Mouse (Mus musculus): ENCODE measurements at regions not wholly inside any gene's neighbourhood (a gene's known extent, or its start where the extent isn't known, plus 50 kb on each side); places are given as distances from the start of the nearest gene placed in this dataset.

DNA sequence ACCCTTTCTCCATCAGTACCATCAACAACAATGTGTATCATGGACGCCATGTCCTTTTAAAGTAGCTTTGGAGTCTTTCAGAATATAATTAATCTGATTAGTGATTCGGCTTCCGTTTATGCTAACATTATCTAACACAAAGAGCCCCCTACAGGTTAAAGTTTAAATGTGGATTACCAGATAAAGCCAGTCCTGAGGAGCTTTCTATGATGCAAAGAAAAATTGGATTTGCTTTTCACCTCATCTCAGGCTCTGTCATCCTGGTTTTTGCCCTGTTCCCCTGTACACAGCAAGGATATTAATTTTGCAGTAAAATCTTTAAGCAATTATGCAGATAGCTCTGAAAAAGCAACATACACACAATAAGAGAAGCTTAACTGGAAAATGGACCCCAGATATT lies 412.7 kb upstream of the Tbc1d2b start:
- DNase-seq (ENCODE audit: low read depth, low spot score): no peak

DNA sequence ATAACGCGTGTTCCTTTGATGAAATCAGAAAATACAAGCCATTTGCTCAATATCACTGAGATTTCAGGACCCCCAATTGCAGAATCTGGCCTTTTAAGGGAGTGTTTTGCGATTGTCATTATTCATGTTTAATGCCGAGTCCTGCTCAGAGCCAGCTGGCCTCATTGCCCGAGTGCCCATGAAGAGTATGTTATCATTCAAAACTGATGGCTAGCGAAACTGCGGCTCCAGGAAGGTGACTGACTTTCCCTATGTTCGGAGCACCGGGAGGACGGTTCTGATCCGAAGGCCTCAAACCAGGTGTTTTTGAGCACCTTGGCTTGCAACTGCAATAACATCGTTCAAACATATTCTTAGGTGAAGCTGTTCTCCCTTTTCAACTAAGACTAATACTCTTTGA lies 419.5 kb upstream of the Tbc1d2b start:
- no peak for DNase-seq (ENCODE audit: low read depth, low spot score)

DNA sequence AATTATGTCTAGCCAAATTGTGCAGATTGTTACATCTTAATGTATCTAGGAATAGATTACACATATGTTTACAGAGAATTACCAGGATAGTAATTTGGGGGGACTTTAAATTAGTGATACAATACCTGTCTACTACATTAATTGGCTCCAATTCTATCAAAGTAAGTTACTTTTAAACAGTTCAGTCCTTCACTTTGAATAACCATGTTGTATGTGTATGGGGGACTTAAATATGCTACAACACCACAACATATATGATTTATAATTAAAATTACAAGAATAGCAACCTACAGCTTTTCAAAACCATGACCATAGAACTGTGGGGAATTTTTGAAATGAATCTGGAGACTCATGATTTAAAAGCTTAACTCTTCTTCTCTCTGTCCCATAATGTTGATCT lies 420.5 kb upstream of the Tbc1d2b start:
- no peak for DNase-seq (ENCODE audit: low read depth, low spot score)

DNA sequence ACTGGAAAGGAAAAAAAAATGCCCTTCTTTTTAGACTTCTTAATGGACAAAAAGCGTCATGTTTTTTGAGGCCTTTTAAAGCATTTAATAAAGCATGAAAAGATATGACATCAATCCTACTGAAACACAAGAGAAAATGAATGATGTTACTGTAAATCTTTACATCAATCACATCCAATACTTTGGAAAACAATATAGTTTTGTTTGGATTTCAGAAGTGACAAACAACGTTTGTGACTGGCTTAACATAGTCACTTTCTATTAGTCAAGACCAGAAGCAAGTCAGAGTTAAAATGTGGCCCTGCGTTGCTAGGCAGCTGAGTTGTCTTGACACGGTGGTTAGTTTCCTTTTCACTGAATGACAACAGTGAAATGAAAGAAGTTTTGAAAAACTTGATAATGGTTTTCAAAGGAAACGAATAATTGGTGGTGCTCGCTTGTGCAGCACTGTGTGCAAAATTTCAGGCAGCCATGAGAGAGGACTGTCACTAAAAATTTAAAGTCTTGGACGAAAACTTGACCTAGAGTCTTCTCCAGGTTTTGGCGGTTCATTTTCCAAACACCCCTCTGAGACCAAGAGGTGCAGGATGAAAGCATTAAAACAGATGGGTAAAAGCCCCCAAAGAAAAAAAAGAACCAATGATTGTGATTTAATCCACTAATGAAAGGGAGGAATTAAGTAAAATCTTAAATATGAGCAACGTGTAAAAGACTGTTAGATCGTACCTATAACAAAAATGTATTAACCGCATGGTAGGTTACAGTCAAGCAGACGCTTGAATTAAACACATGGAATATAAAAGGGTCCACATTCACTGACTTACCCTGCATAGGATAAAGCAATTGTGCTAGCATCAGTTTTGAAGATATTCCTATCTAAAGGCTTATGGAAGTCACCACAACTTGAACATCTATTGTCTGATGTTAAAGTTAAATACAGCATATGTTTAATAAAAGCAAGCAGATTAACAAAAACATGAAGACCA lies 421.4 kb upstream of the Tbc1d2b start:
- DNase-seq (ENCODE audit: low read depth, low spot score): no peak

DNA sequence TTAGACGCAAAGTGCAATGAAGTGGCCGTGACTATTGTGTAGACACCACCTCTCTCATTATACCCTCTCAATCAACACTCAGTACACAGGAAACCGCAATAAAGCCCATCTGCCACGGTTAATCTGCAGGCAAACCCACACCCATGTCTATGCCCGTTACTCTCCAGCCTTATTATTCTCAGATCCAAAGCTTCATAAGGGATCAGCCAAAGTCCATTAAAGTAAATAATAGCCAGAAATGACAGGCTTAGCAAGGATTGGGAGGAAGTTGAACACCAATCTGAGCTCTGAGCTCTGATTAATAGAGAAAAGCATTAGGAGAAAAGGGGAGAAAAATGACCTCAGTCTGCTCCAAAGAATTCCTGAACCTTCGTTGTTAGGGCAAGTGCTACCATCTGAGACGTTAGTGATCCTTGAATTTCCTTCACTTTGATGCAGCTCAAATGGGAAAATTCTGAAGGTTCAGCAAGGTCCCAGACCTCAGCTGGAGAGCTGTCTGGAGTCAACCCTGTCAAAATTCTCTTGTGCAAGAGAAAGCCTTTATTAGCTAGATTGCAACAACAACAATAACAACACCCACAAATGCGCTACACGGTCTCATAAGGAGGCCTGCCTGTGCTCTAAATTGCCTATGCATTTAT lies 422.5 kb upstream of the Tbc1d2b start:
- no peak for DNase-seq (ENCODE audit: low read depth, low spot score)

DNA sequence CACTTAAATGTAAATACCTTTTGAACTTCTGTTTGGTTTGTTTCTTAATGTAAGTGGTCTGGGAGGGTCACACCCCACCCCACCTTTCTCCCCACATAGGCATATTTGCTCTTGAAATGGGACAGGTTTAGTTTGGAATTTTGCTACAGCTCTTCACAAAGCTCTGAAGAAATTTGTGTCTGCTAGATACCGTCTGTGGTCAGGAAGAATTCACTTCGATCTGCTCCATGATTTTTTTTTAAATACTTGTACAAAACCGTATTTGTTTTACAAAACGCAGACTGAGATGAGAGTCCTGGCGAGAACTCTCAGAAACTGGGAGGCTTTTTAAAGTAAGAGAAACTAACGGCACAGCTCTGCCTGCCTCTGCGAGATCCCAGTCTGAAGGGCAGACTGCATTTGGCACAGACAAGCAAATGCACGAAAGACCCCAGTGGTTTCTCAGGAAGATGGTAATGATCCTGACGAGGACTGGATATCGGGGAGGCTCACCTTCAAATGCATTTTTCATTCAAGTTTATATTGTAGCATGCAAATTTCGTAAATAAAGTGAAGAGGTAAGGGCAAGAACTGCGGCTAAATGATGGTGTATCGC lies 423.5 kb upstream of the Tbc1d2b start:
- no peak for DNase-seq (ENCODE audit: low read depth, low spot score)

DNA sequence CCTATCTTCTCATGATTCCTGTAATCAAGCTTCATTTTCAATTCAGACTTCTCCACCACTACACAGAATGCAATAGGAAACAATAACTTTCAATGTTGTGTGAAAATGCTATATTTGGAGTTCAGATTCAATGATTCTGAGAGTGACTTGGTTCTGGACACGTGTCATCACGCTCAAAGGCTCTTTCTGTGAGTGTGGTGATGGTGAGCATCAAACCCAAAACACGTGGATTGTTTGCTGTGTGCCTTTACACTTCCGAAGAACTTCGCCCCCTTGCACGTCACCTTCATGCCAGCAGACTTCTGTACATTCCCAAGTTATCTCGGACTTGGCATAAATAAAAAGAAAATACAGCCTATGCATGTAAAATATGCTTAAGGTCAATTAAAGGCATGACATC lies 425.1 kb upstream of the Tbc1d2b start:
- DNase-seq (ENCODE audit: low read depth, low spot score): no peak

DNA sequence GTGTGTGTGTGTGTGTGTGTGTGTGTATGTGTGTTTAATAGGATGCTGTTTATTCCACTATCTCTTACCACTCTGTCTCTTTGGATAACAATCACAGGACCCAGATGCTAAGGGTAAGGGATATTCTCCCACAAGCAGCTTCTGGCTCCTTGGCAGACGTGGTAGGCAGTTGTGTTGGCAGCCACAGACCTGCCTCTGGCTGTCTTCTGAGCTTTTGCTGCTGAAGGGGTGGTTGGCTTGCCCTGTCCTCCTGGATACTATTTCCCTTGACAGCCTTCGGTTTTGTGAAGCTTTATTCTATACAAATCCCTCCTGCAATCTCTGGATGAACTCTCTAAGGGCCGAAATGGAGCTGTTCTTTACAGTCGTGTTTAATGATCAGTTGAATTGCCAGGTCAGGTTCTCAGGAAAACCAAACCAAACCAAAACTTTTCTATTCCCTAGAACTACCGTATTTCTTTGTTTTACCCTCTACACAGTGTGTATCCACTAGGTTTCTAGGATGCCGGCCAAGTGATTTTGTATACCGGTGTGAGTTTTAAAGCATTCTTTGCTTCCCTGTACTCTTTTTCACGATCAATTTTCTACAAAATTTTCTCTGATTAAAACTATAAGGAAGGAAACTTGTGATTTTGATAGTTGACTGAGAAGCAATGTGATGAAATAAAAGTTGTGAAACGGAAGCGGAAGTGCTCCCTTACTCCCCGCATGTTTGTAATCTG lies 426.8 kb upstream of the Tbc1d2b start:
- no peak for DNase-seq (ENCODE audit: low read depth, low spot score)

DNA sequence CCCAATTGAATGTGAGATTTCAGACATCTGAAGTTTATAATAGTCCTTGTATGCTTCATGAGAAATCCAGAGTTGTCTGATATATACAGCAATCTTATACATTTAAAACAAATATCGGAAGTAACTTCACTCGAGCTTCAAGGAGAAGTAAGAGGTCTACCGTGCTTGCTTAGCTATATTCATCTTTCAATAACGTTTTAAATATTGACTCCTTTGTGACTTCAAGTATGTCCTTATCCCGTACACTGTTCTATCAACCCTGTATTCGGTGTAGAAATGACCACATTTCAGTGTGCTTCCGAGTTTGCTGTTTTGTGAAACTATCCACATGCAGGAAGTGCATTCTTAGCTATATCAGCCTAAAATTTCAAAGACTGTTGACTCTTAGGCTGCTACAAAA lies 427.8 kb upstream of the Tbc1d2b start:
- no peak for DNase-seq (ENCODE audit: low read depth, low spot score)

DNA sequence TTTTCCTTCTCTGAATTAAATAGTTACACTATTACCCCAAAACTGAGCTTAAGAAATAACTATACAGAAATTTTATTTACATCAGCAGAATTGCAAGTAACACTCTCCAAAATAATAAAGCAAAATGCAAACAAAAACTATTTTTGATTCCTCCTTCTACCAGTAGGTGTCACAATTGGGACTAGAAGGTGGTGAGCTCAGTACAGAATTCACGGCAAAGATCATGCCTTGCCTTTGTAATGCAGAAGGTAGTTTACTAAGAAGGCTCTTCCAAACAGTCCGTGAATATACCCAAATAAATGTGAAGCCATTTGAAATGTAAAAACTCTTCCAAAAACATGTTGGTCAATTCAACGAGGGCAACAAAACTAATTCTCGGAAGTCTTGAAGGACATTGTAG lies 428.5 kb upstream of the Tbc1d2b start:
- peak; percentile 52 for DNase-seq (ENCODE audit: low read depth, low spot score)

DNA sequence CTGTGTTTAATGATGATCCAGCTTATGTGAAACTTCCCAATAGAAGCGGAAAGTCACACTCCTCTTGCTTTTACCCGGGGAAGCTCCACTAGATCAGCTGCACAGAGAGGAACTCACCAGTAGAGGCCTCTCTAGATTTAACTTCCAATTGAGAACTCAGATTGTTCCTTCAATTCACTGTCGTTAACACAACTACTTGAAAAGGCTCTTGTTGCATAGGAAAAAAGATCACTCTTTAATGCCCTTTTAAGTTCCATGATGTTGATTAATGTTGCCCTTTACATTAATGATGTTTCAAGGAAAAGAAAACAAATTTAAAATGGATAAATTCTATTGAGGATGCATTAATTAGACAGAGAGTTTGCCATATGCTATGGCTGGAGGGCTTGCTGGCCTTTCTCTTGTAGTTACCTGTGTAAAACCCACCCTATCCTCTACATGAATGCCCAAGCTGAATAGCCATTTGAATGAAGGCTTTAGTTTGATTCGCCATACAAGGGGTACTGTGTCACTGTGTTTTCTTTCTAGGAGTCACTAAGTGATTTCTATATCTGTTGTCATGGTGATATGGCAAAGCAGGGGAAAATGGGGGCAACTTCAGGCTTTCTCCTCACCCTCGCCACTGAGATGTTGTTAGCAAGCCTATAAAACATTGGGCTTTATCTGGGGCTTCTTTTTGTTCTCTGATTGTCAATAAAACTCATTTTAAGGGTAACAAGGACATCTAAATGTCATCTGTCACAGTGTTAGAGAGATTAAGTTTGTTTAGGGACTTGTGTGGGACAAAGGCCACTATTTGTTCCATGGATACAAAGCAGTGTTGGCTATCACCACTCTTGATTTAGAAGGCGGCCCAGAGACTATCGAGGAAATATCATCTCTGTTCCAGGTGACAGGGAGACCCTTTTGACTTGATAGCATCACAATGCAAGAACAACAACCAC lies 429.9 kb upstream of the Tbc1d2b start:
- DNase-seq (ENCODE audit: low read depth, low spot score): peak; percentile 18

DNA sequence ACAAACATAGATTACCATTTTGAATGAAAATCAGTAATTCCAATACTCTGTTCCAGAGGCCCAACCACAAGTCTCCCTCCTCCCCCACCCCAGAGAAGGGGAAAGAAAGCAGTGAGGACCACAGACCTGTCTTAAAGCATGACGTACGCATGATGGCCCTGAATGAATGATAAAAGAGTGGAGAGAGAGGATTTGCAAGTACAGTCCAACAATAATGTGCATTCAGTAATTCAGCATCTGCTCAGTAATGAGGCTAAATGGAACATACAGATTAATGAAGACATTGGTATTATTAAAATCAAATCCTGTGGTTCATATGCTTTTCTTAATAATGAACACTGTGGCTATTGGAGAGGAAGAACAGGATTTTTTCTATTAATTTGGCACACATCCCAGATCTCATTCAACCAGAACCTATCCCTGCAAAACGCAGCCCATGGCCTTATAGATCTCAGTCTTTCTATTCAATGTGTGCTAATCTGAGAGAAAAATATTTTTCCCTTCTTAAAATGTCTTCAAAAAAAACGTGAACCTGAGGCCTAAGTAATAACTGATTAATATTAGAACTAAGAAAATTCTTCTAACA lies 430.7 kb upstream of the Tbc1d2b start:
- no peak for DNase-seq (ENCODE audit: low read depth, low spot score)

DNA sequence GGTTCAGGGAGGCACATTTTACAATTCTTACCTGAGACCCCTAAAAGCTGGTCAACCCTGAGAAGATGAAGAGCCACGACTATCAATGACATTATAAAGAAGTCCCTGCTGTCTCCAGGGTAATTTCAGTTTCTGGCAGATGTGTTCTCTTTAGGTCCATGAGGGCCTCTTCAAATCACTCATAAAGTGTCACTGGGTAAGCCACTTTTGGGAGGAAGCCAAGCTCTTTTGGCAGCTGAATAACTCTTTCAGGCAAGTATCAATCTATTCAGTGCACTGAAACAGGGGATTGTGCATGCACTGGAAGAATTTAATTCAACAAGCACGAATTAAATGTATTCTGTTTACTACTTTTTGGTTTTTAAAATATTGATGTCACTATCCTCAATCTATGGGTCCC lies 443.1 kb upstream of the Tbc1d2b start:
- no peak for DNase-seq (ENCODE audit: low read depth, low spot score)

DNA sequence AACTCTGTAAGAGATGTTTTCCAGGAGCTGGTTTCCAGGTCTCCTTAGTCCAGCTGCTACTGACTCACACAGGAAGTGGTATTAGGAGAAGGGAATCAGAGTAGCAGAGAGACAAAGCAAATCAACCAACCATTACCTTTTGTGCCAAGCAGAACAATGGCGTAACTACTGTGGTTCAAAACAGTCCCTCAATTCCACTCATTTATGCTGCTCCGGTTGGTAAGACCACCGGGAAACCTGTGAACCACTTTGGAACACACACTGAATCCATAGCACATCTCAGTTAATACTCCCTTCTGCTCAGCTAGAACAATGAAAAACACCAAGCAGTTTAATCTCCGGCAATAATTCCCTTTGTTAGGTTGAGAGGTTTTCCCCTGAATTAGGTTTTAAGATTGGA lies 460.8 kb upstream of the Tbc1d2b start:
- DNase-seq (ENCODE audit: low read depth, low spot score): no peak

DNA sequence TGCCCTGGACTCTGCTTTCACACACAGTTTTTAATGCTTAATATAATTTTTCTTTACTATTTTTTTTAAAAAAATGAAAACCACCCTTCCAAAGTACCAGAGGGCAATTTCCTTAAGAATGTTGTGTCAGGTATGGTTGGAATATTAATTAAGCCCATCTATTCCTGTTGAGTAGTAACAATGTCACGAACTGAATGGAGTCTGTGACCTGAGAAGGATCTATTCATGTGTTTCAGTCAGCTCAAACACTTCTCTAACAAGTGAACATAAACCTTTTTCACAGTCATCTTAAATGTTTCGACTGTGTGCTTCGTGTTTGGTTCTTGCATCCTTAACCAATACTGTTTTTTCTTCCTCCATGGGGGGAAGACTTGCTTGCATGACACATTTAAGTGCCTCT lies 486.6 kb upstream of the Tbc1d2b start:
- DNase-seq (ENCODE audit: low read depth, low spot score): no peak

DNA sequence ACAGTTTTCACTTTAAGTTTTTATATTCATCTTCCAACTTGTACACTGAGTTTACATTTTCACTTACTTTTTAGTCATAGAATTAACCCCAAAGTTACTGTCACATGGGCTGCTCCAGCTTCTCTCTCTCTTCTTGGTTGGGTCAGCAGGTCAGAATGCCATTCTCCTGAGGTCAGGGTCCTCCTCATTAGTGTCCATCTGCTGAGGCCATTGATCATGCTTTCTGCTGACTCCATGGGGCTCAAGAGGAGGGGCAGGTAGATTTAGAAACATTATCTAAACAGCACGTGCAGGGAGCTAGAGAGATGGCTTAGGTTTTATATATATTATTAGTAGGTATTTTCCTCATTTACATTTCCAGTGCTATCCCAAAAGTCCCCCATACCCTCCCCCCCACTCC lies 503.7 kb upstream of the Tbc1d2b start:
- DNase-seq (ENCODE audit: low read depth, low spot score): no peak

DNA sequence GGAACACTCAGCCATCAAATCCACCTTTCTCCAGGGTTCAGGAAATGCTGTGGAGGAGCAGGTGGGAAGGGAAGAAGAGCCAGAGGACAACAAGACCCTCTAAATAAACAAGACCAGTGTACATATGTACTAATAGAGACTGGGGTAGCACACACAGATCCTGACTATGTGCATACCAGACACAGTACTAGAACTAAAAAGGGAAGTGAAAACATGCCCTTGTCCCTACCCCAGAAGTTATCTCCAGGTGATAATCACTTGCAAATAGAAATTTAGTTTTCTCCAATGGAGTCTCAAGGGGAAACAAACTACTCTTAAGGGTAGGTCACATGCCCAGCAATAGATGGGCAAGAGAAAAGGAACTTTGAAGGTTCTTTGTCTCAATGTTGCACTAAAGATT lies 518.9 kb upstream of the Tbc1d2b start:
- DNase-seq (ENCODE audit: low read depth, low spot score): no peak

DNA sequence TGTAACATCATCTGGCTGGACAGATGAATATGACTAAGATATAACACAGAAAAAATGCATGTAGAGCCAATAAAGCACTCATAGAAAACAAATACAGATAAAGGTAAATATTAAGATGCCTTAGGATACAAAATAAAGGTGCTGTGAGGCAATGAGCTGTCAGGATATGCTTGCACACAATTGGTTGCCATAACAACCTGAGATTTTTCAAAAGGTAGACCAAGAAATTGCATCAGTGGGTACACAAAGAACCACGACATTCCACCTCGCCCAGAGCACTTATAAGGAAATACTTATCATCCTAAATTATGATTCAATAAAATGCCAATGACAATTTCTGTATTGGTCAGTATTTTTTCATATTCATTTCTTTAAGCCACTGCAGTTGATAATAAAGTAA lies 521.3 kb upstream of the Tbc1d2b start:
- DNase-seq (ENCODE audit: low read depth, low spot score): no peak

DNA sequence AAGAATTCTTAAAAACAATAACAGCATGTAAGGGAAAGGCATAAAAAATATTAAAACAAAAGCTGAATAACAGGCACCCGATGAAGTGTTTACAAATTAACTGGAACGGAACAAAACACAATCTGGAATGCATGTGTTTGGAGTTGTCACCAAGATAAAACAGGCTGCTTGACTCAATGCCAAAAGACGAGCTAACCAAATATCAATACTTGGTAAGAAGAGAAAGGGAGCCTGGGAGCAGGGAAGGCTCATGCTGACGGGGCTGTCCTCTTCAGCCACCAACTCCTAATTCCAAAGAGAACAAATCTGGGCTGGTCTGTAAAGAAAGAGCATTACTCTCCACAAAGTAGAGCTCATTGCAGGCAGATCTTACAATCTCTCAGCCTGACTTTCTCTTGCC lies 545.4 kb upstream of the Zic4 start:
- DNase-seq (ENCODE audit: low read depth, low spot score): no peak

DNA sequence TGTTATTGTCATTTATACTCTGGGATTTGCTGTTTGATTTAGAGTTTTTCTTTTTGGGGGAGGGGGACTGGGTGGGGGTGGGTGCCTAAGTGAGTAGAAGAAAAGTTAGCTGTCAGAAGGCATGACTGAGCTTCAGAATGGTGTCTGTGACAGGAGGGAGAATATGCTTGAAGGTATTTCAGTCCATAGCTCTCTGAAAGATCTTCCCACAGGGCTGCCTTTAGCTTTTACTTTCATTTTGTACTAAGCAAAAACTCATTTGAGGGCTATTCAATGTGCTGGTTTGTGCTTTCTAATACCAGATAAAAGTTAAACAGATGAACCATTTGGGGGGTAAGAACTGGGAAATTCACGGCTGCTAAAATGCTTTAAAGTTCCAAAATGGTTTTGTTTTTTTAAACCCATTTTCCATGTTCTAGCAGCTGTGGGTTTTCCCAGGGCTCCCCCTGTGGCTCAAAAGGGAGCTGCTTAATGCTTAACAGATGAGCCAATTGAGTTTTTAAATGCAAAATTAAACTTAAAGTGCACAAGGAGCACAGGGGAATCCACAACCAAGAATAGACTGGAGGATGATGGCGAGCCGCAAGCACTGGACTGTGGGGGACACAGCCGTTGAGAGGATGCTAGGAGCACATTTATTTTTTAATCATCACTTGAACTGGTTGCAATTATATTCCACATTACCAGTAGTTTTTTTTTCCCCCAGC lies 538.5 kb upstream of the Zic4 start:
- no peak for DNase-seq (ENCODE audit: low read depth, low spot score)
